Mouse (Mus musculus): ENCODE data around the gene Aph1c. TPM values are rescaled to one million over a fixed set of nuclear protein-coding genes. Genes with fewer than 3 reads are reported as not detected.

Gene Aph1c
- total and polyA plus RNA-seq, 2 experiments = 0.43 to 0.65 TPM

- no peaks in the 10 kb centered on the region for H3K27me3 ChIP-seq (ENCODE audit: control insufficient read depth, insufficient read depth, low read length)
- 91% methylated on average over 6 of the region's 6 CpGs for WGBS
- H3K36me3 ChIP-seq (ENCODE audit: control insufficient read depth, insufficient read depth, low read length) = no peaks in the 10 kb centered on the region
- no peak for DNase-seq (ENCODE audit: extremely low read depth, low read depth, low spot score)
- no peaks in the 10 kb centered on the region for H3K79me2 ChIP-seq (ENCODE audit: control insufficient read depth, insufficient read depth, low read length)
- no peak overlapping the region for H3K9ac ChIP-seq (ENCODE audit: low read depth, low read length)
- no peak overlapping the region for H3K27ac ChIP-seq (replicated peaks; ENCODE audit: insufficient read depth, low read depth, low read length)
- H3K4me1 ChIP-seq (ENCODE audit: control insufficient read depth, insufficient read depth, low read length) = no peaks in the 10 kb centered on the region
- TF ChIP-seq POLR2A (IDR thresholded peaks at IDR 0.05; ENCODE audit: extremely low read depth, insufficient read depth, low read length) = no peak
- TF ChIP-seq CTCF (IDR thresholded peaks at IDR 0.05; ENCODE audit: low read depth, low read length) = no peak
- H3K4me3 ChIP-seq (ENCODE audit: insufficient read depth, low read depth, low read length) = no peak overlapping the region
Measured at GRCm38 (mm10) chr9:66852592-66852991, 18.1 kb upstream of the Aph1c start.

DNA sequence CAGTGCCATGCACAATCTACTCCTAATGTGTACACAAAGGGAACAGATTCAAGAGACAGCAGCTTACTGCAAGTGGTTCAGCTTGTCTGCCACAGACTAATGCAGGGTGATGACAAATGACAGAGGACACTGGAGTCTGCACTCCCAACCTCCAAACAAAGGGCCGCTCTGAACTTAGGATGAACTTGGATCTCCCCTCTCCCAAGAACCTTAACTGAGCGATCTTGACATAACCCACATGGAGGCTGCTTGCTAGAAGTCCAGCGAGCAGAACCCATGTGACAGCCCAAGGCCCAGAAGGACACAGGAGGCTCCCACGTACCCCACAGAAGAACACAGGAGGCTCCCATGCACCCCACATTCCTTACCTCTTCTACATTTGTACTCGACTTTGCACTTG, 16.4 kb upstream of the Aph1c start:
- H3K79me2 ChIP-seq (ENCODE audit: control insufficient read depth, insufficient read depth, low read length) = no peaks in the 10 kb centered on the region

GRCm38 (mm10) chr9:66846822-66847221, 12.3 kb upstream of the Aph1c start:
- H3K4me1 ChIP-seq (ENCODE audit: control insufficient read depth, insufficient read depth, low read length) = no peaks in the 10 kb centered on the region
- TF ChIP-seq POLR2A (IDR thresholded peaks at IDR 0.05; ENCODE audit: extremely low read depth, insufficient read depth, low read length) (no peak), CTCF (IDR thresholded peaks at IDR 0.05; ENCODE audit: low read depth, low read length) (no peak)
- no peak for DNase-seq (ENCODE audit: extremely low read depth, low read depth, low spot score)

More for the DNA sequence above, 16.4 kb upstream of the Aph1c start:
- Histone ChIP-seq H3K4me3 (ENCODE audit: insufficient read depth, low read depth, low read length) (no peak overlapping the region), H3K4me1 (ENCODE audit: control insufficient read depth, insufficient read depth, low read length) (no peaks in the 10 kb centered on the region), H3K27ac (replicated peaks; ENCODE audit: insufficient read depth, low read depth, low read length) (no peak overlapping the region), H3K27me3 (ENCODE audit: control insufficient read depth, insufficient read depth, low read length) (no peaks in the 10 kb centered on the region), H3K36me3 (ENCODE audit: control insufficient read depth, insufficient read depth, low read length) (no peaks in the 10 kb centered on the region), H3K9ac (ENCODE audit: low read depth, low read length) (no peak overlapping the region)
- TF ChIP-seq POLR2A (IDR thresholded peaks at IDR 0.05; ENCODE audit: extremely low read depth, insufficient read depth, low read length) (no peak), CTCF (IDR thresholded peaks at IDR 0.05; ENCODE audit: low read depth, low read length) (no peak)
- DNase-seq (ENCODE audit: extremely low read depth, low read depth, low spot score) = no peak
- 83% methylated on average over 5 of the region's 5 CpGs for WGBS

GRCm38 (mm10) chr9:66835097-66835480, 563 bp upstream of the Aph1c start:
- Histone ChIP-seq H3K79me2 (ENCODE audit: control insufficient read depth, insufficient read depth, low read length) (no peaks in the 10 kb centered on the region), H3K27me3 (ENCODE audit: control insufficient read depth, insufficient read depth, low read length) (no peaks in the 10 kb centered on the region), H3K4me1 (ENCODE audit: control insufficient read depth, insufficient read depth, low read length) (no peaks in the 10 kb centered on the region; the same call in 1 of the 2 replicates), H3K4me3 (ENCODE audit: insufficient read depth, low read depth, low read length) (peak overlapping the region; percentile 55), H3K27ac (replicated peaks; ENCODE audit: insufficient read depth, low read depth, low read length) (no peak overlapping the region), H3K9ac (ENCODE audit: low read depth, low read length) (peak overlapping the region; percentile 61), H3K36me3 (ENCODE audit: control insufficient read depth, insufficient read depth, low read length) (no peaks in the 10 kb centered on the region)
- no peak for TF ChIP-seq POLR2A (IDR thresholded peaks at IDR 0.05; ENCODE audit: extremely low read depth, insufficient read depth, low read length)
- no peak for TF ChIP-seq CTCF (IDR thresholded peaks at IDR 0.05; ENCODE audit: low read depth, low read length)
- WGBS = under 1% methylated on average over 24 of the region's 24 CpGs
- no peak for DNase-seq (ENCODE audit: extremely low read depth, low read depth, low spot score)

More at GRCm38 (mm10) chr9:66846822-66847221, 12.3 kb upstream of the Aph1c start:
- Histone ChIP-seq H3K27ac (replicated peaks; ENCODE audit: insufficient read depth, low read depth, low read length) (no peak overlapping the region), H3K36me3 (ENCODE audit: control insufficient read depth, insufficient read depth, low read length) (no peaks in the 10 kb centered on the region), H3K79me2 (ENCODE audit: control insufficient read depth, insufficient read depth, low read length) (no peaks in the 10 kb centered on the region), H3K4me3 (ENCODE audit: insufficient read depth, low read depth, low read length) (no peak overlapping the region), H3K27me3 (ENCODE audit: control insufficient read depth, insufficient read depth, low read length) (no peaks in the 10 kb centered on the region), H3K9ac (ENCODE audit: low read depth, low read length) (no peak overlapping the region)
- WGBS = 46% methylated on average over 5 of the region's 5 CpGs

GRCm38 (mm10) chr9:66833851-66834250, 675 bp downstream of the Aph1c start:
- Histone ChIP-seq H3K27me3 (ENCODE audit: control insufficient read depth, insufficient read depth, low read length) (no peaks in the 10 kb centered on the region), H3K9ac (ENCODE audit: low read depth, low read length) (no peak overlapping the region), H3K27ac (replicated peaks; ENCODE audit: insufficient read depth, low read depth, low read length) (no peak overlapping the region), H3K4me1 (ENCODE audit: control insufficient read depth, insufficient read depth, low read length) (no peaks in the 10 kb centered on the region; the same call in 1 of the 2 replicates), H3K4me3 (ENCODE audit: insufficient read depth, low read depth, low read length) (no peak overlapping the region), H3K79me2 (ENCODE audit: control insufficient read depth, insufficient read depth, low read length) (no peaks in the 10 kb centered on the region), H3K36me3 (ENCODE audit: control insufficient read depth, insufficient read depth, low read length) (no peaks in the 10 kb centered on the region)
- TF ChIP-seq CTCF (IDR thresholded peaks at IDR 0.05; ENCODE audit: low read depth, low read length) = no peak
- TF ChIP-seq POLR2A (IDR thresholded peaks at IDR 0.05; ENCODE audit: extremely low read depth, insufficient read depth, low read length) = no peak
- DNase-seq (ENCODE audit: extremely low read depth, low read depth, low spot score) = peak; percentile 12
- 23% methylated on average over 7 of the region's 7 CpGs for WGBS

DNA sequence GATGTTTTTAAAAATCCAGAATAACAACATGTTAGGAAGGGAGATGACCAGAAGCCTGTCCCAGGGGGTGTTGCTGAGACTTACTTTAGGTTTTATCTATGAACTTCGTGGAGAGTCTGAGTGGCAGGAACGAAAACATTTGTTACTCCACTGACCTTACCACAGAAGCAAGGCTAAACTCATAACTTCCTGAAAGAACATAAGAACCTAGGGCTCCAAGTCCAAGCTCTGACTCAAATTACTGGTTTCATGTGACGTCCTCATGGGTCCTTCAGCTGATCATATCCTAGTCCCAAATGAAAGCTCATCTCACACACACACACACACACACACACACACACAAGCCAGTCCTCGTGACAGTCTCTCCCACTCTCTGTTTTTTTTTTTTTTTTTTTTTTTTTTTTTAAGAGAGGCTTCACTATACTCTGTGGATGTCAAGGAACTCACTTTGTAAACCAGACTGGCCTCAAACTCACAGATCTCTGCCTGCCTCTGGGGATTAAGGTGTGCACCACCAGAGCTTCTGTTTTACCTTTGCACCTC, 2.1 kb downstream of the Aph1c start:
- Histone ChIP-seq H3K27ac (replicated peaks; ENCODE audit: insufficient read depth, low read depth, low read length) (no peak overlapping the region), H3K4me3 (ENCODE audit: insufficient read depth, low read depth, low read length) (no peak overlapping the region), H3K9ac (ENCODE audit: low read depth, low read length) (no peak overlapping the region), H3K27me3 (ENCODE audit: control insufficient read depth, insufficient read depth, low read length) (no peaks in the 10 kb centered on the region), H3K79me2 (ENCODE audit: control insufficient read depth, insufficient read depth, low read length) (no peaks in the 10 kb centered on the region), H3K4me1 (ENCODE audit: control insufficient read depth, insufficient read depth, low read length) (no peaks in the 10 kb centered on the region; the same call in 1 of the 2 replicates), H3K36me3 (ENCODE audit: control insufficient read depth, insufficient read depth, low read length) (no peaks in the 10 kb centered on the region)
- TF ChIP-seq CTCF (IDR thresholded peaks at IDR 0.05; ENCODE audit: low read depth, low read length) (no peak), POLR2A (IDR thresholded peaks at IDR 0.05; ENCODE audit: extremely low read depth, insufficient read depth, low read length) (no peak)
- 74% methylated on average over 4 of the region's 4 CpGs for WGBS
- DNase-seq (ENCODE audit: extremely low read depth, low read depth, low spot score) = peak; percentile 41
